Mouse (Mus musculus): ENCODE measurements around the gene Recql5.
"Not testable (repeated sequence)": the region's sequence is repeated elsewhere in the genome, so short reads cannot be mapped to it uniquely, and the experiment has no call there.

Recql5 gene

DNA sequence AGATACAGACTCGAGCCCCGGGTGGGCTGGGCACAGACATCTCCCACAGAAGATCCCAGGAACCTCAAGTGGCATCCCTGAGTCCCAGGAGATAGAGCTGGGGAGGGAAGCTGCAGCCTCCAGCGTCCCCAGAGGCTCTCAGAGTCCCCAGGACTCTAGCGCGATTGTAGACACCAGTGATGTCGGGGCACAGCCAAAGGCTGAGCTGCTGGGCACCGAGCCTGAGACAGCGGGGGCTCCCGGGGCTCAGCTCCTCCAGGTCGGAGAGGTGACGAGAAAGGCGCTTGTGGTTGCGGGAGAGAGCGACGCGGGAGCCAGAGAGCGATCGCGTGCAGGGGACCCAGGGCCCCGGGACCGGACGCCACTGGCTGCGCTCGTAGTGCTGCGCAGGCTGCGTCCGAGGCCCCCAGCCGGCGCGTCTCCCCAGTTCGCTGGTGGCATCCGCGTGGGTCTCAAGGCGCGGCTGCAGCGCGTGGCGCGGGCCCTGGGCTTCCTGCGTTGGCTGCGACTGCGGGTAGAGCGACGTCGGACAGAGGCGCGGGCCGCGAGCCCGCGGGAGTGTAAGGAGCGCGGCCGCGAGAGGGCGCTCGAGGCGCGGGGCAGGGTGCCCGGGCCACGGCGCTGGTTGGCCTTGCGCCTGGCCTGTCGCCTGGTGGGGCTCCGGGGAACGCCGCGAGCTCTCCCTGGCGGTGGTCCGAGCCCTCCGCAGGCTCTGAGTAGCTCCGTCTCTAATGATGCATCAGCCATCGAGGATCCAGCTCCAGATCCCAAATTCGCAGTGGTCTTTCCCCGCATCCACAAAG is 73.9 kb downstream of the Recql5 start:
- DNase-seq (ENCODE audit: low spot score), result no peak

DNA sequence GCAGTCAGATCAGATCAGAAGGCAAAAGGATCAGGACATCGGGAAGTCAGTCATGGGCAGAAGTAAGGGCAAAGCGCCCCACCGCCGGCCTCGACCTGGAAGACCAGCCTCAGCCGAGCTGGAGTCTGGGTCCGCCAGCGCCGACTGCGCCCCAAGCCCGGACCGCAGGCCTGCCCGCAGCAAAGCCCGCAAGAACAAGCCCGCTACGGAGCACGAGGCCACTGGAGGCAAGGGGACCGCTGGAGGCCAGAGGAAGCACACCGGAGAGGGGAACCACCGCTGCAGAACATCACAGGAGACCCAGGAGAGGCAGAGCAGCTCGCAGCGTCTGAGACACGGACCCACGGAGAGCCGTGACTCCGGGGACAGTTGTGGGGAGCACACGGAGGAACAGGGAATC is 74.9 kb downstream of the Recql5 start, which contains the start of gene Myo15b:
Myo15b (plus strand) TSS at position 53 of the 400 bp plus-strand sequence.
- DNase-seq (ENCODE audit: low spot score), result no peak

DNA sequence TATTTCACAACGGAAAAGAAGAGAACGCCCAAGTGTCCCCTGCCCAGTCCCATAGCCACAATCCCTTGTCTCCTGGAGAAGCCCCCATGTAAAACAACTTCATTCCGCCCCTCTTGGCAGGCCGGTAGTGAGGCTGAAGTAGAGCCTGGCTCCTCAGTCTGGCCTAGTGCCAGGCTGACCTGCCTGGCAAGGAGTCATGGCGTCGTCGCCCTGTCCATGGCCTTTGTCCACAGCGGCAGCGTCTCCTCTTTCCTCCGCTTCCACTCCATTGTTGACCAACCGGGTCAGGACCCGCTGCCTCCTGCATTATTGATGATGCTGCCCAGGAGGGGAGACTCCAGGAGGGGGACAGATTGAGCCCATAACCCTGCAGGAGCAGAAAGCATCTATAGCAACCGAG is 75.3 kb downstream of the Recql5 start:
- no peak for DNase-seq (ENCODE audit: low spot score)

GRCm38 (mm10) chr11:115857146-115857545 is 76.1 kb downstream of the Recql5 start:
- not testable (repeated sequence) for DNase-seq (ENCODE audit: low spot score)

- no peak for DNase-seq (ENCODE audit: low spot score)
Observed at GRCm38 (mm10) chr11:115854674-115855073, 78.6 kb downstream of the Recql5 start.

DNA sequence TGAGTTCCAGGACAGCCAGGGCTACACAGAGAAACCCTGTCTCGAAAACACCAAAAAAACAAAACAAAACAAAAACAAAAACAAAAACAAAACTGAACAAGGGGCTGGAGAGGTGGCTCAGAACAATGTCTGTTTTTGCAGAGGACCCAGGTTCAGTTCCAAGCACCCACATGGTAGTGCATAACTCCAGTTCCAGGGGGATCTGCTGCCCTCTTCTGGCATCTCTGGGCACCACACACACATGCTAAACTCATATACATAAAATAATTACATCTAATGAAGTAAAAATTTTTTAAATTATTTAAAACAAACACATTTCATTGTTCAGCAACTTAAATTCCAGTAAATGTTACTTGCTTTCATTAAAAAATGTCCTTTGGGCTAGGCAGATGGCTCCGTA is 87.5 kb downstream of the Recql5 start:
- no peak for DNase-seq (ENCODE audit: low spot score)

- no peak for DNase-seq (ENCODE audit: low spot score)
Observed at GRCm38 (mm10) chr11:115844240-115844639, 89.0 kb downstream of the Recql5 start.

- no peak for DNase-seq (ENCODE audit: low spot score)
Observed at GRCm38 (mm10) chr11:115843891-115844239, 89.4 kb downstream of the Recql5 start.

GRCm38 (mm10) chr11:115843141-115843890 is 90.0 kb downstream of the Recql5 start:
- no peak for DNase-seq (ENCODE audit: low spot score)

Measured in MN1 (cell line).